Mouse (Mus musculus): ENCODE measurements at regions not wholly inside any gene's neighbourhood (a gene's known extent, or its start where the extent isn't known, plus 50 kb on each side); places are given as distances from the start of the nearest gene placed in this dataset.

DNA sequence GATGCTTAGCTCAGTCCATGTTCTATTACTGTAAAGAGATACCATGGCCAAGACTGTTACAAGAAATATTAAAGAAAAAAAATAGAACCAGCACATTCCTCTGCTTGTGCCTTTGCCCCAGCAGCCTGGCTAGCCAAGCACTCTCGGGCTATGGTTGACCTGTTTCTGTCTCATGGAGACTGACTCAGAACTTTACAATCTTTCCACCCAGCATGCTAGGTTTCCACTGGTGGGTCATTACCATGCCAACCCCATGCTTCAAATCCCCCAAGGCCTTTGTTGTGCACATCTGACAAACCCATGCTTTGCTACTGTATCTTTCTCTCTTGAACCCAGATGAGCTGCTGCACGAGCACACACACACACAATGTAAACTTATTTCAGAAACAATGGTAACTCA is 579.3 kb upstream of the 1700015G11Rik start:
- no peak for DNase-seq

DNA sequence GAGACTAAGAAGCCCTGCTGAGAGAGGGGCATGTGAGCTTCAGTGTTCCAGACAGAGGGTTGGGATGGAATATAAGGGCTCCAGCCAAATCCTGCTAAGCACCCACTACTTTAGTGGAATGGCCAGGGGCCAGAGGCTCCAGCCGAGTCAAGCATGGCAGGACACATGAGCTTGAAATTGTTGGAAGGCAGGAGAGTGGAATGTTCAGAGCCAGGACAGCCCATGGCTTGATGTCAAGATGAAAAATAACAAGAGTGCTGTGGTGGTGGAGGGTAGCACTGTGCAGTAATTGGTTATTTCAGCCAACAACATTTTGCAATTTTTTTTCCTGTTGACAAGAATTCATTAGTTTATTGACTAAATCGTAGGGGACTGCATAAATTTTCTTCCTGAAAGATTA is 567.6 kb upstream of the 1700015G11Rik start:
- peak; percentile 37 to 56 for DNase-seq
